Mouse (Mus musculus): ENCODE measurements around the gene Ak8.

- TF ChIP-seq POLR2A (IDR thresholded peaks at IDR 0.05; ENCODE audit: borderline replicate concordance, extremely low read depth, low read depth, low read length) (no peak), CTCF (IDR thresholded peaks at IDR 0.05; ENCODE audit: insufficient read depth, low read length) (no peak)
Measured at GRCm38 (mm10) chr2:28810260-28811013, 110.5 kb downstream of the Ak8 start.
